Mouse (Mus musculus) spleen, adult 12 weeks (tissue): ENCODE measurements around the gene B3gntl1.

ENCODE experiments used
- DNase-seq: peaks from one replicate; pipeline ENCODE4 v3.0.0; 2022; ENCODE audit warnings: low spot score

B3gntl1 gene

DNA sequence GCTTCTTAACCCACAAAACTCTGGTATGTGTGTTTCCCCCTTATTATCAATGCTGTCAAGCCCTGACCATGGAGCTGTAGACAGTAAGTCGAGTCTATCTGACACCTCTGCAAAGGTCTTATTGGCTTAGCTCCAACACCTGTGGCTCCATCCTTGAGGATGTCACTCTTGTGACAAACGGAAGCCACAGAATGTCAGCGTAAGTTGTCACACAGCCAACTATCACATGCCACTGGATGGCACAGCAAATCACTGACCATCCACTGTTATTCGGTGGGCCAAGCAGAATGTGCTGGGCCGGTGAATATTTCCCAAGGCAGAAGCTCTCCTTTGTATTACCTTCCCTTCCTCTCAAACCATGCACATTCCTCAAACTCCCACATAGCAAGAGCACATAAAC lies 24.8 kb downstream of the B3gntl1 start:
- no peak for DNase-seq

DNA sequence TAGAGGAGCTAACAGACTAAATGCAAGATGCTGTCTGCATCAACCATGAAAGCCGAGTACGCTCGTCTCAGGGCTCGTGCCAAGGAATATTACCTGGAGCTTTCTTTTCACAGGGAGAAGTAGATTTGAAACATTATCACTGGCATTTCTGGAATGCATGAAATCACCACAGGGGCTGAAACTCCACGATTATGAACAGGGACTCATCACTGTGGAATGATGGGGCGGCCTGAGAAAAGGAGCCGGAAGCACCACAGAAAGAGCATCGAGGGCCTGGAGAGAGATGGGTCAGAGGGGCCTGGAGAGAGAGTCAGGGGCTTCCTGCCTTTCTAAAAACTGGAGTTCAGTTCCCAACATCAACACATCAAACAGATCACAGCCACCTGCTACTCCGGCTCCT lies 25.6 kb downstream of the B3gntl1 start:
- DNase-seq, result no peak

DNA sequence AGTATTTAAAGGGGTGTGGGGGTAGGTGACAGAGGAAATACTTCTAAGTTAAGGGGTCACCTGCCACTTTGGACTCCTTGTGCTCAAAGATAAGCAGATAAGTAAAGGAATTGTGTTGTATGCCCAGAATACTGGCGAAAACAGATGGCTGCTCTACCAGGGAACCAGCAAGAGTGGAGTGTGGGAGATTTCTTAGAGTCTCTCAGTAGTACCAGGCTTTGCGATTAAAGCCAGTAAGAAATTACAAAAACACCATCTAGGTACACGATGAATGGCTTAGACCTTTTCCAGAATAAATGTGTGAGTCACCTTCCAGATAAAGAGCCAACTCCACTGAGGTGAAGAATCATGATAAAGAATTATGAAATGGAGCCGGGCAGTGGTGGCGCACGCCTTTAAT lies 27.6 kb downstream of the B3gntl1 start:
- DNase-seq, result no peak

DNA sequence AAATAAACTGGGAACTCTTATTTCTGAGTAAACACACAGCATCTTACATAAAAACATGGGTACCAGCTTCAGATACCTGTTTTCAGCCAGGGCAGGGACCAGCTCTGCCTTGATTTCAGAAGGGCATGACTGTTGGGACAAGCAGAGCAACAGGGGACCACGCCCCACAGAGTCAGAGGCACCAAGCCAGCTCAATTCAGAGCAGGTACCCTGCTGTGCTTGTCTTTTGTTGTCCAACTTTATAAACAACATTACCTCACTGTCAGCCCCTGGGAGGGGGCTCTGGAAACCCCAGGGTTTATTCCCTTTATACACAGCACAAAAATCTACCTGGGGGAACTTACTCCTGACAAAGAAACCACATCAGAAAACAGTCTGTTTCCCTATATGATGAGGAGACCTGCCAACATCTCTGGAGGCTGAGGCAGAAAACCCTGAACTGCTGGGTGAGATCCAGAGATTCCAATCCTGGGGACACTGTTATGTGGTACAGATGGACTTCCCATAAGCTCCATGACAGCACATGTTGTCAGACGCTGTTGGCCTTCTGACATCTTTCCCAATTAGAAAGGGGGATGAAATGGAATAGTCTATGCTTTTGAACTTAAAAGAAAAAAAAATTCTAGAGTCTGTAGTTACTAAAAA lies 31.3 kb downstream of the B3gntl1 start:
- DNase-seq, result no peak

DNA sequence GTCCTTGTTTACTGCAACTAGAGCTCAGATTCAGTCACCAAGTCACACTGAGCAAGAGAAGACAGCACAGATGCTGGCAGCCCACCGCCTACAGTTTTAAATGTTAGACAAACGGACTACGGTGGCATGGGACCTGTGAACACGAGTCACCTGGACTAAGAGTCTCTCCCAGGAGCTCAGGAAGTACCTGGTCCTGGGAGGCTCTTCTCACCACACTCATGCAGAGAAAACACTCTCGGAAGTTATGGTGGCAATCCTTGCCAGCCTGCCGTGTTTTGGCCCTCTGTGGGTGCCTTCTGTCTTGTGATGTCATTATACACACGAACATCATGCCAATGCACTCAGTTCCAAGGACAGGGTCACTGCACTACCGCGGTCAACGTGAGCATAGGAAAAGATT lies 36.3 kb downstream of the B3gntl1 start:
- DNase-seq, result no peak

DNA sequence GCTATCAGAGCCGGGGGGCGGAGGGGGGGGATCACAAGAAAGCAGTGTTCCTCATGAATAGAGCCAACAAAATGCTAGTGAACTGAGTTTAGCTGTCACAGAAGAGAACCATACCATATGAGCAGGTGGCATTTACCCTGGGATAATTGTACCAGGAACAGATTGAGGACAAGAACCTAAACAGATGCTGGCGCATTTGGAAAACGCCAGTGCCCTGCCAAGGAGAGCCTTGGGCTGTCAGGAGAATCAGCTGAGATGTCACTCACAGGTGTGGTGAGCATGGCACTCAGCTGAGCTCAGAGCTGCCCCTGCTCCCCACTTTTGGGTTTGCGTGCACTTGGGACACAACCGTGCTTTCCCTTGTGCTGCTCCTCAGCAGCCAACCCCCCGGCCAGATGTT lies 41.5 kb downstream of the B3gntl1 start:
- DNase-seq, result no peak

DNA sequence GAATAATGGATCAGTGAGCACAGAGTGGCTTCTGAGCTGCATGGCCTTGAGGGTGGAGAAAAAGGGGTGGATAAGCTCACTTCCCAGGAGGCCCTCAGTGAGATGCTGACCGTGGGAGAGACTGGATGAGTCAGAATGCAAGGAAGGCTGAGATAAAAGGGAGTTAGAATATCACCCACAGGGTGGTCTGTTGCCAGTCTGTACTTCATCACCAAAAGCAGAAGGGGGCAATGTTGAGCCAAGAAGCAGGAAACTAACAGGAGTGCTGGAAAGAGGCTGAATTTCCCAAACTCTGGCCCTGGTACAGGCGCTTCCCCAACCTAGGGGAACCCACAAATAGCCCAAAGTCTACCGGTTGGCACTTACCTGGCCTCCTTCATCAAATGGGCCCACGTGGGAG lies 42.5 kb downstream of the B3gntl1 start:
- DNase-seq, result no peak

DNA sequence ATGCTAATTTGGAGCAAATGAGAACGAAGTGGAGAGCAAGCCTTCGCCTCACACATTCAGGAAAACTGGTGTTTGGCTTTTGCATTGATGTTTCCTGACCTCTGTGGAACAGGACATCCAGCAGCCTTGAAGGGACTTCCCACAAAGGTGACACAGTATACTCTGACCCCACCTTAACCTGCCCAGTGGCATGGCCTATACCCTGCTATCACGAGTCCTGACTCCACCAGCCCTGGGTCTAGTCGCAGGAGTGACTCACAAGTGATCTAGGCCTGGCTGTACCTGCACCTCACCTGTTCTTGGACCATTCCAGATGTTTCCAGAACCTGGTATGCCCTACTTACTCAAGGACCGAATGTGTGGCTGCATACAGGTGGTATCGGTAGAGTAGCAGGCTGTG lies 43.4 kb downstream of the B3gntl1 start:
- DNase-seq, result no peak

DNA sequence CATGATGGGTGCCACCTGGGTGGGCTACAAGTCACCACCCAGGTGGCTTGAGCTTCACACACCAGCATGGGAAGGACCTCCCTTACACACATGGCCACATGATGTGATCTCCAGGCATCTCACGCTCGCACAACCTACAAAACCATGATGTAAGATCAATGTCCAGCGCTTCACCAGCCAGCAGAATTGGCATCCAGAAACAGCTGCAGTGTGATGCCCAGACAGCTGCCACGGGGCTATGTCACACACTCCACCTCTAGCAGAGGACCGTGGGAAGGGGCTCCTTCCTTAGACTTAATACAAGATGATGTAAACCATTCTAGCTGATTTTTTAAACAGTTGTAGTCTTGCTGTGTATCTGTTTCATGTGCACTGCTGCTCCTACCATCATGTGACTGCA lies 45.4 kb downstream of the B3gntl1 start:
- no peak for DNase-seq

DNA sequence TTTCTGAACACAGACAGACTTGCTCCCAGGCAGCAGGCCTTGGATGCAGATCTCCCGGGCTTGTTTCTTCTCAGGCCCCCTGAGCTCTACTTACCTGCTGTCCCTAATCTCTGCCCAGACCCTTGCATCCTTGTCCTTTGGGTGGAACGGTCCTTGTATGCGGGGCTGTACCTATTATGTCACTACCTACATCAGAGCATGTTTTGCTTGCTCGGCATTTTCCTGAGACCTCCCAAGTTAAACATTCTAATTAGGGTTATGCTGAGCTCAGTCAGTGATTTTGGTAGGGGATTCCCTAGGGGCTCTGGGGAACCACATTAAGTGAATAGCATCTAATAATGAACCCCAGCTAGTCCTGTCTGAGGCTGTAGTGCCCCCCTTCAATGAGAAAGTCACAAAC lies 47.9 kb downstream of the B3gntl1 start:
- DNase-seq, result no peak

DNA sequence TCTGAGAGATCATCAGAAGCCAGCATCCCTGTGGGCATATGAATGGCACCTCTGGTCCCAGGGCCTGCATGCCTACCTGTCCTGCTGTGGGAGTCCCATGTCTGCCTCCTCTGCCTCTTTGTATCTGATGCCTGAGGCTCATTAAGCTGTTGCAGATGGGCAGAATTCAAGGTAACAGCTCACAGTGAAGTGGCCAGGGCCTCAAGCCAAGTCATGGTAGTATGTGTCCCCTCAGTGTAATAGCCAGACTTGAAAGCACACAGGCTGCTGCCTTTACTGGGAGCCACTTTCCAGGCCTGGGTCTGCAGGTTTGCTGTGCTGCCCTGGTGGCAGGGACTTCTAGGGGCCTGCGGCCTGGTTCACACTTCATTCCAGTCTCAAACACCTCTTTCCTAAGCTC lies 55.6 kb downstream of the B3gntl1 start:
- DNase-seq, result no peak

DNA sequence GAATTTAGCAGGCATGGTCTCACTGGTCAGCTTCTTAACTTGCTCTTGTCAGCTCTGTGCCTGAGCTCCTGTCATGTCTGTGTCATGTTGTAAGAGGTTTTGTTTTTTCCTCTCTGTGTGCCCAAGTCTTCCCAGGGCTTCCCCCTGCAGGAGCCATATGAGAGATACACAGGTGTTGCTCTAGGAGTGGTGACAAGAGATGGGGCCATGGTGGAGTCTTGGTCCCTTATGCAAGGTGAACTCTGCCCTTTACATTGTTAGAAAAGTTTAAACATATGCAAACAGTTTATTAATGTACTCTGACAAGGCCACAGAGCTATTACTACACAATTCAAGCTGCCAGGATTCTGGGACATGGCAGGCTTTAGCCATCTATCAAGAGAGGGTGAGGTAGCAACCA lies 56.5 kb downstream of the B3gntl1 start:
- no peak for DNase-seq

DNA sequence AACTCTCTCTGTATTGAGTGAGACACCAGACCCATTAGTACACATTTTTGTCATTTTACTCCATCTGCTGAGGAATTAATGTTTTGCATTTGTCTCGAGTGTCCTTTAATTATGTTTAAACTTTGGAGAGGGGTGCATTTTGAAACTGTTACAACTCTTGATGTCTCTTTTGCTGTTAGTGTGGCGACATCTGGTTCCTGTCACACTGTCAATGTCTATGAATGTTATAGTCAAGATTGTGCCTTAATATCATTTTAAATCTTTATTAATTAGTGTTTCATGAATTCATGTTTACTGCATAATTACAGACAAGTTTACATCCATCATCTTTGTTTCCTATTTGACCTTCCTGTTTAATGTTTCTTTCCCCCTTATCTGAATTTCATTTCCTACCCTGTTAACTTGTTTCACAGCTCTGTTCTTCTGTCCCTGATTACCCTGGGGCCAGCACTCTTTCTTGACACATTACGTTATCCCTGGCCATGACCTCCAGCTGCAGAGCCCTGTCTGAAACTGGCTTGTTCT lies 56.9 kb downstream of the B3gntl1 start:
- no peak for DNase-seq

DNA sequence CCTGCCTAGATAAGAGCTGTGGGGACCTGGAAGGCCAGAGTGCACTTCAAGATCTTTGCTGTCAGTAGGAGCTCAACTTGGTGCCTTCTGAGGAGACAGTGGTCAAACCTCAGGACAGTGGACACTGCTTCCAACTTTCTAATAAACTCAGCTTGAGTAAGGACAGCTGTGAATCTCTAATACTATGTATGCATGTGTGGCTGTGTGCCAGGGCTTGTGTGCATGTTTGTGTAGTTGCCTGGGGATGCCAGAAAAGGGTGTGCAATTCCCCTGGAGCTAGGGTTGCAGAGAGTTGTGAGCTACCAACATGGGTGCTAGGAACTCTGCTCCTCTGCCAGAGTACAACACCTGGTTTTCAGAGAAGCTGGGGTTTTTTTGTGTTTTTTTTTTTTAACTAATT lies 62.0 kb downstream of the B3gntl1 start:
- no peak for DNase-seq

DNA sequence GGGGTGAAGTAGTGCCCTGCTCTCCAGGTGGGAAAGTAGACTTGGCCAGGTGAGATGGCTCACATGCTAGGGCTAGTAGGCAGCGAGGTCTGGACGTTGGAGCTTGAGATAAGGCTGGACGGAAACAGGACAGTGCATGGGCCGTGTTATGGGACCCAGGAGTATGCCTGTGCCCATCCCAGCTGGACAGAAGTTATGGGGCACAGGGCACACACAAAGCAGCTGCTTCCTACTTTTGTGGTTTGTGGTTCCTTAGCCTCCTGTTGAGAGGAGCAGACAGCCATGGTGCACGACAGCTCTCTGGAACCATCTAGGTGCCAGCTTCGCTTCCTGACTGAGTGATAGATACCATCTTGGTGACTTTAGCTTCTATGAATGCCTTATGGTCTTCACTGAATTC lies 67.3 kb downstream of the B3gntl1 start:
- no peak for DNase-seq

DNA sequence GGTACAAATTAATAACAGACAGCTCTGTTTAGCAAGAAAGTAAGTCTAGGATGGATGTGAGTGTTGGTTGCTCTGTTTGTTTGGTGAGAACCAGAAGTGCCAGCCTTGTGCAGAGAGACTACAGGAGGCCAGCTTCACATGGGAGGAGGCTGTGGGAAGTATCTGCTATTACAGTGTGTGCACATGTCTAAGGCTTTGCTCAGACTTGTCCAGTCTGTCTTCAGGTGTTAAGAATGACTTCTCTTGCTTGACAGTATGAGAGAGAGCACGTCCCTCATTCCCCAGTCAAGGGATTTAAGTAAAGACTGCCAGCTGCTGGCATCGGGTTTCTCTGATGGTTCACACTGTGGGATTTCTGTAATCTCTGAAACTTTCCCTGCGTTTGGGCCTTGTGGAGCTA lies 71.5 kb downstream of the B3gntl1 start:
- no peak for DNase-seq

DNA sequence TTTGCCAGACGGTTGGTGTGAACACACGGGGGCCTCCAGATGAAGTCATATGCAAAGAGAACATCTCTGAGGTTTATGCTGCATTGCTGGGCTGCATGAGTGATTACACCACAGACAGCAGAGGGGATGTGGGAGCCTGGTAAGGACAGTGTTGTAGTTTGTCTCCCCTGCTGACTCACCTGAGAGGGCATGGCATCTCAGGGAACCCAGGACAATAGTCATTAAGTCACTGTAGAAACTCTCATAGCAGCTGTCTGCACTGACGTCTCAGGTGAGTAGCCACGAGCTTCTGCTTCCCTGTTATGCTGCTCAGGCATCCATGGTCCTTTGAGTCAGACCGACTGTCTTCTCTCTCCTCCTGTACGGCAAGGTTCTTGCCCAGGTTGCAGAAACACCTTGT lies 75.7 kb downstream of the B3gntl1 start:
- DNase-seq, result no peak

DNA sequence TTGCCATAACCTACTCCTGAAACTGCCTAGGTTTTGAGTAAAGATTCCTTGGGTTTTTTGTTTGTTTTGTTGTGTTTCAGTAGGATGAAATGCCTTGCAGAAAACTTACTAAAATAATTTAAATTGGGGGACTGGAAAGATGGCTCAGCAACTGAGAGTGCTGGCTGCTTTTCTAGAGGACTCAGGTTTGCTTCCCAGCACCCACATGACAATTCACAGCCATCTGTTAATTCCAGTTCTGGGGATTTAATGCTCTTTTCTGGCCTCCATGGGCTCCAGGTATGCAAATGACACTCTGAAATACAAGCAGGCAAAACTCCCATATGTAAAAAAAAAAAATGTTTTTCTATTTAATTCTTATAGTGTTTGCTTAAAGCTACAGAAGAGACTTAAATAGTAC lies 91.1 kb downstream of the B3gntl1 start:
- no peak for DNase-seq
